Mouse (Mus musculus): ENCODE data around the gene Sfxn4. TPM values are rescaled to one million over a fixed set of nuclear protein-coding genes. Genes with fewer than 3 reads are reported as not detected.

Sfxn4 gene
- polyA plus RNA-seq, 1 experiment: not detected

DNA sequence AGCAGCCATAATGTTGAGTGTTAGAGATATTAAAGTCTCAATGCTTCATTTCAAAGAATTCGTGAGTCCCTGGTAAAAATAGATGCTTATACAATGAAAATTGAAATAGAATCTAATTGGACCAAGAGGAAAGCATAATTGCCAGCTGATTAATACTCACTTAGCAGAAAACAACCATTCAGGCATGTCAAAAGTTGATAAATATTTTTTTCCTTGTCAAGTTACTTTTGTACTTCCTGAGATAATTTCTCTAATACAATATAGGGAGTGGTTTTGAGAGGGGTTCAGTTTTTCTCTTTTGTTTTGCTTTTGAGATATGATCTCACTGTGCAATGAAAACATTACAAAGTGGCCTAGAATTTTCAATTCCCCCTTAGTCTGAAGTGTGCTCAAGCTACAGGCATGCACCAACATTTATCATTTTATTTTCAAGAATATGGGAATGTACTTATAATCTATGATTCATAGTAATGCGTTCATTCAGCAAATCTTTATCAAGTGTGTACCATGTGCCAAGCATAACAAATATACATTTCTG is 68.0 kb downstream of the Sfxn4 start:
- no peak for TF ChIP-seq GATA1 (IDR thresholded peaks at IDR 0.05; ENCODE audit: low read length)

DNA sequence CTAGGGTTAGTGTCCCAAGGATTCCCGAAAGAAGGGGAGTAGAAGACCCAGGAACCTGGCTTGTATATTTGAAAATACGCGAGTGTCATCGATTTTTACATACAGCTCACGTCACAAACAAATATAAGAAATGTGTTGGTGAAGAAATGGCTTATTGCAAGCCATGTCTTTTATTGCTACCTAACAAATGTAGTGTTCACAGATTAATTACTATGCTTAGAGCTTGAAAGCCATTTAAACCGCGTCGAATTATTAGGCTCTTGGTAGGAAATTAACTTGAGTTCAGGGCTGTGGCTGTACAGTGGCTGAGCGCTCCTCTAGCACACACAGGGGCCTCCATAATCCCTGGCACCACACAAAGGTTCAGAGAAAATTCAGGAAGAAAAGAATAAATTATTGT is 70.1 kb downstream of the Sfxn4 start:
- TF ChIP-seq GATA1 (IDR thresholded peaks at IDR 0.05; ENCODE audit: low read length): no peak

GRCm38 (mm10) chr19:60790551-60791161 is 70.6 kb downstream of the Sfxn4 start, which contains the start of gene Eif3a:
TSS of gene Eif3a (minus strand) at chr19:60790658.
- TF ChIP-seq GATA1 (IDR thresholded peaks at IDR 0.05; ENCODE audit: low read length): no peak

DNA sequence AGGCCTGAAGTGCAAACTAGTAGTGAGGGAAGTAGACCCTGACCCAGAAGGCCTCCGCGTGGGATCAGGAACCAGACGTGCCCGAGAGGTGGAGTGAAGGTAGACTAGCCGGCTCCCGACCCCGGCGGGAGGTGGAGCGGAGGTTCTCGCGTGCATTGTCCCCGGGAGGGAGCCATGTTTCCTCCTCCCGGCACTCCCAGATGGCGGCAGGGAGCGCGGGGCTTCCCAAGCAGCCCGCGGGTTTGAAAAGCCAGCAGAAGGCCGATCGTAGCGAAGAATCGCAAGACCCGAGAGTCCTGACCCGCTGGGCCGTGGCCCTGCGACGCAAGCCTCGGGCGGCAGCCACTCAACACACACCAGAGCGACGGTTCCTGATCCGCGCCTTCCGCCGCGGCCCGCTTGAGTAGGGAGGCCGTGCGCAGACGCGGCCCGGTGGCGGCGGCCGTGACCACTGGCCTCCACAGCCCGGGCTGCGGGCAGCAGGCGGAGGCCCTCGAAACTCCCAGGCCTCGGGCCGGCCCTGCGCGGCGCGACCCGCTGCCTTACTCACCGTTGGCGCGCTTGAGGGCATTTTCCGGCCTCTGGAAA is 71.3 kb downstream of the Sfxn4 start:
- no peak for TF ChIP-seq GATA1 (IDR thresholded peaks at IDR 0.05; ENCODE audit: low read length)

GRCm38 (mm10) chr19:60789452-60789851 is 71.8 kb downstream of the Sfxn4 start:
- TF ChIP-seq GATA1 (IDR thresholded peaks at IDR 0.05; ENCODE audit: low read length): no peak

DNA sequence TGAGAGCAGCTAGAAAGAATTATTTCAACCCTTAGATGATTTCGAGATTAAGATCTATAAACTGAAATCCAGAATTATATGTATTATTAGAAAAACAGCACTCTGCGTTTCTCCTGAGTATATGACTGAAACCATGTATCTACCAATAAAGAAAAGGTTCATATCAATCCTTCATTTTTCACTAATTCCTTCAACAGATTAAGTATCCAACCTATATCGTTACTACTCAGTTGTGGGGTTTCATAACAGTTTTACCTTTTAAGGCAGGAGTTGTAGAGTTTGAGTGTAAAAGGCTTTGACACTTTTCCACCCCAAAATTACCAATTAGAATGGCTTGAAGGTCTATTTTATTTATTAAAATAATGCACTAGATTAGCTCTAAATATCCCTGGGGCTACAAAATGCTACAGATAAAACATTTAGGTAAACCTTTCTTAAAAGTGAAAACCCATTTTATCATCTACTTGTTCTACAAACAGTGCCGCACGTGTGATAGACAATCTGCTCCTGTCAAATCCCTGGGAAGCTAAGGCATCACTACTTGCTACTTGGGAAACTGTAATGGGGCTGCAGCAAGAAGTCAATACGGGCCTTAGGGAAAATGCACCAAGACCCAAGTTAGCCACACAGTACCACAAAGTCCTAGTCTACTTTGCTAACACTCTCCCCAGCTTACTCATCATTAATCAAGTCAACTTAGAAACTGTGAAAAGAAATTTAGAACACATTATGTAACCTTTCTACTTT is 72.9 kb downstream of the Sfxn4 start:
- TF ChIP-seq GATA1 (IDR thresholded peaks at IDR 0.05; ENCODE audit: low read length): no peak

GRCm38 (mm10) chr19:60787465-60788150 is 73.7 kb downstream of the Sfxn4 start:
- no peak for TF ChIP-seq GATA1 (IDR thresholded peaks at IDR 0.05; ENCODE audit: low read length)

Other genes starting within 250 kb of the Sfxn4 start
- gene Nanos1, start 105.5 kb downstream of the Sfxn4 start, polyA plus RNA-seq (2012): 5.3 and 7.5 TPM in 2 replicates
- gene Eif3a, start 70.8 kb downstream of the Sfxn4 start, polyA plus RNA-seq (2012): 99.8 and 106 TPM in 2 replicates
- 2.2 and 3.7 TPM in 2 replicates for gene Fam45a, start 49.9 kb downstream of the Sfxn4 start, polyA plus RNA-seq (2012)
- 13.3 and 19.5 TPM in 2 replicates for gene Prdx3, start 13.1 kb upstream of the Sfxn4 start, polyA plus RNA-seq (2012)
- gene Grk5, start 28.3 kb upstream of the Sfxn4 start, polyA plus RNA-seq (2012): 2.6 and 2.7 TPM in 2 replicates

All from G1E-ER4 (cell line).